Mouse (Mus musculus): ENCODE measurements around the gene Cntnap1.

The Cntnap1 gene

DNA sequence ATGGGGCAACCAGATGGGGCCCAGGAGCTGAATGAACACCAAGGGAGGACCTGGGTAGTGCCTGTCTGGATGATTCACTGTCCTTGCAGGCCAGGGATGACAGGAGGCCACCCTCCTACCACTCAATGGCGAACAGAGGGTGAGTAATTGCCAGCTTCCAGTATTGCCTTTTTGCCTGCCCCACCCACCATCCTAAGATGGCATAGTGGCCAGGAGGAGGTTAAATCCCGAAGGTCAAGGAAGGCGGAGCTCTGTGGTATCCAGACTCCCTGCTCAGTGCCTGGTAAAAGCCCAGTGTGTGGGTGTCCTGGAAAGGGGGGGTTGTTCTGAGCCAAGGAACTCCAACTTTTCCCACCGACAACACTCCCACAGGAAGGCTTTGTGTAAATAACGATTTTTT, 8.0 kb upstream of the Cntnap1 start:
- H3K27me3 ChIP-seq (ENCODE audit: control insufficient read depth, insufficient read depth, low read length, poor library complexity, severe bottlenecking): peaks cover 2% of the 10 kb centered on the region
- H3K36me3 ChIP-seq (ENCODE audit: control insufficient read depth, insufficient read depth, low read length, poor library complexity, severe bottlenecking): no peaks in the 10 kb centered on the region
- no peak for DNase-seq (ENCODE audit: low read depth, low spot score)

DNA sequence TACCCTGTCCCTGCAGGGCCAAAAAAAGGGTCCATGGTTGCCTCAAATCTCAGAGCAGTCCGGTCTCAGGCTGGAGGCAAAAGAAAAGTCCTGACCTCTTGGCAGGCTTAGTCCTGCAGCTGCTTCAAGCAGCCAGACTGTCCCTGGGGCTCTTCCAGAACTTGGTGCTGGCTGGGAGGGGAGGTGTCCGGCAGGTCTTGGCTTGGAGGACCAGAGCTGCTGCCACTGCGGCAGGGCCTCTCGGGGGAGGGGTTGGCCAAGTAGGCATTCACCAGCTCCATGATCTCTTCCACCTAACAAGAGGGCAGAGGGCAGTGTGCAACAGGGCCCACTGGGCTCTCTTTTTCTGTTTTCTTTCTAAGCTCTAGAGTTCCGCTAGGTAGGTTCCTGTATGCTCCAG, 7.6 kb upstream of the Cntnap1 start:
- no peaks in the 10 kb centered on the region for H3K36me3 ChIP-seq (ENCODE audit: control insufficient read depth, insufficient read depth, low read length, poor library complexity, severe bottlenecking)
- peaks cover 2% of the 10 kb centered on the region for H3K27me3 ChIP-seq (ENCODE audit: control insufficient read depth, insufficient read depth, low read length, poor library complexity, severe bottlenecking)
- DNase-seq (ENCODE audit: low read depth, low spot score): no peak

DNA sequence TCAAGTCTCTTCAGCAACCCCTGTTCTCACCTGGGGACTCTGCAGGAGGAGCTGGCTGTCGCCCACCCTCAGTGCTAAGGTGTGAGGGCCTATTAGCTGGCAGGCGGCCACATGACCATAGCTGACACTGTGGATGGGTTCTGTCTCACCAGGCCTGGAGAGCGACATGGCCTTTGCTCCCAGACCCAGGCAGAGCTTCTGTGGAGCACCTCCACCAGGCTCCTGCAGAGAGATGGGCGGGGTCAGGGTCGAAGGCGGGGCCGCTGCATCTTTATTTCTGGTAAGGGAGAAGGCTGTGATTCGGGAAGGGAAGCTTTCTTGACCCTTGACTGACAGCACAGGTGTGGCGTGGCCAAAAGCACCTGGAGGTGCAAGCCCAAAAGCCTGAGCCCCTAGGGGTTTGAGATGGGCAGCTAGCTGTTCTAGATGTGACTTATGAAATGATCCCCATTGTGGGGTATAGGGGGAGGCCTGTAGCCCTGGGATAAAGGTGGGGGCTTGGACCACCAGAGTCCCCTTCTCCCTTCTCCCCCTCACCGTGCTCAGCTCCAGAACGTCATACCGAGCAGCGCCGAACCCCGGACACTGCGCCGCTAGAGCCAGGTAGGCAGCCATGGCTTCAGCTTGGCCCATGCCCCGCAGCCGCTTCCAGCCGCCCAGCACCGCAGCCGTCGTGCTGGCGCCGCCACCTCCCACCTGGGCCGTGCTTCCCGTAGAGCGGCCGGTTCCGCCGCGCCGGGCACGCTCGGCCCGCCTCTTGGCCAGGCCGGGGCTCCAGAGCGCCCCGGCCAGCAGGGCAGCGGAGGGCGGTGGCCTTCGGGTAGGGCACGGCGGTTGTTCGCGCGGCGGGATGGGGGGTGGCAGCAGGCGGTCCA, 6.6 kb upstream of the Cntnap1 start:
- Histone ChIP-seq H3K36me3 (ENCODE audit: control insufficient read depth, insufficient read depth, low read length, poor library complexity, severe bottlenecking) (no peaks in the 10 kb centered on the region), H3K27me3 (ENCODE audit: control insufficient read depth, insufficient read depth, low read length, poor library complexity, severe bottlenecking) (peaks cover 2% of the 10 kb centered on the region)
- DNase-seq (ENCODE audit: low read depth, low spot score): no peak

DNA sequence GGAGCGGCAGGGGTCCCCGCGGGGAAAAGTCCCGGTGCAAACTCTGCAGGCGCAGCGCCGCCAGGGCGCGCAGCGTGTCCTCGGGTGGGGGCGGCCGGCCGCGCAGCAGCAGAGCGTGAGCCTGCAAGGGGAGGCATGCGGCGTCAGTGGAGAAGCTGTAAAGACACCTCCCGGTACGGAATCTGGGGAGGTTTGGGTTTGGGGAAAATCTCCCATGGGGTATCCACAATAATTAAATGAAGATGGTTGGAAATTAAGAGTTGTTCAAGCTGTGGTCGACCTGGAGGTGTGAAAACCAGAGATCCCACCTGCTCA, 6.0 kb upstream of the Cntnap1 start:
- Histone ChIP-seq H3K36me3 (ENCODE audit: control insufficient read depth, insufficient read depth, low read length, poor library complexity, severe bottlenecking) (no peaks in the 10 kb centered on the region), H3K27me3 (ENCODE audit: control insufficient read depth, insufficient read depth, low read length, poor library complexity, severe bottlenecking) (peaks cover 4% of the 10 kb centered on the region)
- no peak for DNase-seq (ENCODE audit: low read depth, low spot score)

DNA sequence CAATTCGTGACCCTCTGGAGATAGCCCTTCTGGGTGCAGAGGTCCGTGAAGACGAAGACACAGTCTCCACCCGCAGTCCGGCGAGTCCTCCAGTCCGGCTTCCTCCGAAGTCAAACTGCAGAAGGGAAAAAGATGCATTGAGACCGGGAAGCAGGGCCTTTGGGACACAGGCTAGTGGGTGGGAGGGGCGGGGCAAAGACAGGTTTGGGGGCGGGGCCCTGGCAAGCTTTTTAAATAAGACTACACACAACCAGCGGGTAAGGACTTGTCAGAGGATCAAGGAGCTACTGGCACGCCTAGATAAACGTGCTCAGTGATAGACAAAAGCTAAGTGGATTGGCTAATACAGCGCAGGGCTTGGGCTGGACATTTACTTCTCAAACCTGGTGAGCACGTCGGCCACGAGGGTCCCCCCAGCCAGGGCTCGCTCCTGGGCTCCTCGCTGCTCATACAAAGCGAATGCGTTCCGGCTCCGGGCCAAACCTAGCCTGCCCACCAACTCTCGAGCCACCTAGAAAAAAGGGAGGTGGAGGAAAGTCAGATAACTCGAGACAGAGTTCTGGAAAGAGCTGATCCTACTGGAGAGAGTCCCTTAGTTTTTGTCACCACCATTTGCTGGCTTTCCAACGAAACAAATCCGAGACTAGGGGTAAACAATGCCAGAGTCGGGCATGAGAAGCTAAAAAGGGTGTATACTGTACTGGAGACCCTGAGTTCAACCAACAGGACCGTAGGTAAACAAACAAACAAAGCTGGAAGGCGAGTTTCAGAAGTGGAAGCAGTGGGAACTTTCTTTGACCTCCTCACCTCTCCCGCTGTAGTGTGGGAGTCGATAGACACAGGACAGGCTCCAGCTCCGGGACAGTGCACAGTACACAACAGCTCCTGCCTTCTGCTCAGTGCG, 5.4 kb upstream of the Cntnap1 start:
- no peaks in the 10 kb centered on the region for H3K36me3 ChIP-seq (ENCODE audit: control insufficient read depth, insufficient read depth, low read length, poor library complexity, severe bottlenecking)
- DNase-seq (ENCODE audit: low read depth, low spot score): peak; percentile 30

DNA sequence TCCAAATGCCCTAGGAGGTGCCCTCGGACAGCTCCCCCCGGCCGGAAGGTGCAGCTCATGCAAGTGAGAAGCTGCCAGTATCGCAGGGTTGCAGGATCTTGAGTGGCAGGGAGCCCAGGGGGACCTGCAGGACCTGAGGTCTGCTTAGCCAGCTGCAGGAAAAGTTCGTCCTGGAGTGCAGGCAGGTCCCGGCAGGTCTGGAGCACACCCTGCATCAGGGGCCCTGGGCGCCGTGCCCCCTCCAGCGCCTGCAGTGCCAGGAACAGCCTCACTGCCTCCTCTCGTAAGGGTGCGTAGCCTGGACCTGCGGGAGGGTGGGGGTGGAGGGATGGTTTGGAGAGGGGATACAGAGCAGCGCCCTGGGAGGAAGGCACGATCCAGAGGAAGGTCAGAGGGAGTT, 4.0 kb upstream of the Cntnap1 start:
- no peaks in the 10 kb centered on the region for H3K36me3 ChIP-seq (ENCODE audit: control insufficient read depth, insufficient read depth, low read length, poor library complexity, severe bottlenecking)
- H3K27me3 ChIP-seq (ENCODE audit: control insufficient read depth, insufficient read depth, low read length, poor library complexity, severe bottlenecking): peaks cover 4% of the 10 kb centered on the region
- no peak for DNase-seq (ENCODE audit: low read depth, low spot score)

More for the DNA sequence above, 5.4 kb upstream of the Cntnap1 start:
- peaks cover 4% of the 10 kb centered on the region for H3K27me3 ChIP-seq (ENCODE audit: control insufficient read depth, insufficient read depth, low read length, poor library complexity, severe bottlenecking)

- no peak for DNase-seq (ENCODE audit: low read depth, low spot score)
- no peaks in the 10 kb centered on the region for H3K36me3 ChIP-seq (ENCODE audit: control insufficient read depth, insufficient read depth, low read length, poor library complexity, severe bottlenecking)
- H3K27me3 ChIP-seq (ENCODE audit: control insufficient read depth, insufficient read depth, low read length, poor library complexity, severe bottlenecking): peaks cover 4% of the 10 kb centered on the region
Measured at GRCm38 (mm10) chr11:101167211-101167962, 2.9 kb upstream of the Cntnap1 start.

- Histone ChIP-seq H3K36me3 (ENCODE audit: control insufficient read depth, insufficient read depth, low read length, poor library complexity, severe bottlenecking) (no peaks in the 10 kb centered on the region), H3K27me3 (ENCODE audit: control insufficient read depth, insufficient read depth, low read length, poor library complexity, severe bottlenecking) (peaks cover 4% of the 10 kb centered on the region)
- no peak for DNase-seq (ENCODE audit: low read depth, low spot score)
Measured at GRCm38 (mm10) chr11:101167963-101168300, 2.4 kb upstream of the Cntnap1 start.

DNA sequence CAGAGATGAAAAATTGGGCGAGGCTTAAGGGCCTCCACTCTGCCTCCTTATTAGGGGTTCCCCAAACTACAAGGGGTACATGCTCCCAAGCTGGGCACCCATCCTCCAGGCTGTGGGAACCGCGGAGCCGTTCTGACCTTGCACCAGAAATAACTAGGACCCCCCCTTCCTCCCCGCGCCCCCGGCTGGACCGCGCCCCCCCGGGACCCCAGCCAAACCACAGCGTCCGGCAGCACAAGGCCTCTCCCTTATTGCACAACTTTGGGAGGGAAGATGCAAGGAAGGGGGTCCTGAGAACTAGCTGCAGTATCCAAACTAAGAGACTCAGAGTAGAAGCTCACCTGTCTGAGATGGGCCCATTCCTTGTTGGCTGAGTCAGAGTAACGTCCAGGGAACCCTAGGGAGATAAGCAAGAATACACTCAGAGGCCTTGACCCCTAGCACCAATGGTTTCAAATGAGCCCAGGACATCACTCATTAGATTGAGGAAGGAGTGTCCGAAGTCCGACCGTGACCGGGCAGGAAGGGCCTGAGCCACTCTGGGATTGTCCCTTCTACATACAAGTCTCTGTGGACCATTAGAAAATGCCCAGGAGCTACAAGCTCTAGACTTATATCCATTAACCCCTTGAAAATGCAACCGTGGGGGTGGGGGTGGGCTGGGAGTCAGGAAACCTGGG, 1.9 kb upstream of the Cntnap1 start:
- no peaks in the 10 kb centered on the region for H3K36me3 ChIP-seq (ENCODE audit: control insufficient read depth, insufficient read depth, low read length, poor library complexity, severe bottlenecking)
- no peak for DNase-seq (ENCODE audit: low read depth, low spot score)
- H3K27me3 ChIP-seq (ENCODE audit: control insufficient read depth, insufficient read depth, low read length, poor library complexity, severe bottlenecking): peaks cover 4% of the 10 kb centered on the region

- Histone ChIP-seq H3K27me3 (ENCODE audit: control insufficient read depth, insufficient read depth, low read length, poor library complexity, severe bottlenecking) (peaks cover 2% of the 10 kb centered on the region), H3K36me3 (ENCODE audit: control insufficient read depth, insufficient read depth, low read length, poor library complexity, severe bottlenecking) (no peaks in the 10 kb centered on the region)
- no peak for DNase-seq (ENCODE audit: low read depth, low spot score)
Measured at GRCm38 (mm10) chr11:101169301-101170107, 819 bp upstream of the Cntnap1 start.

DNA sequence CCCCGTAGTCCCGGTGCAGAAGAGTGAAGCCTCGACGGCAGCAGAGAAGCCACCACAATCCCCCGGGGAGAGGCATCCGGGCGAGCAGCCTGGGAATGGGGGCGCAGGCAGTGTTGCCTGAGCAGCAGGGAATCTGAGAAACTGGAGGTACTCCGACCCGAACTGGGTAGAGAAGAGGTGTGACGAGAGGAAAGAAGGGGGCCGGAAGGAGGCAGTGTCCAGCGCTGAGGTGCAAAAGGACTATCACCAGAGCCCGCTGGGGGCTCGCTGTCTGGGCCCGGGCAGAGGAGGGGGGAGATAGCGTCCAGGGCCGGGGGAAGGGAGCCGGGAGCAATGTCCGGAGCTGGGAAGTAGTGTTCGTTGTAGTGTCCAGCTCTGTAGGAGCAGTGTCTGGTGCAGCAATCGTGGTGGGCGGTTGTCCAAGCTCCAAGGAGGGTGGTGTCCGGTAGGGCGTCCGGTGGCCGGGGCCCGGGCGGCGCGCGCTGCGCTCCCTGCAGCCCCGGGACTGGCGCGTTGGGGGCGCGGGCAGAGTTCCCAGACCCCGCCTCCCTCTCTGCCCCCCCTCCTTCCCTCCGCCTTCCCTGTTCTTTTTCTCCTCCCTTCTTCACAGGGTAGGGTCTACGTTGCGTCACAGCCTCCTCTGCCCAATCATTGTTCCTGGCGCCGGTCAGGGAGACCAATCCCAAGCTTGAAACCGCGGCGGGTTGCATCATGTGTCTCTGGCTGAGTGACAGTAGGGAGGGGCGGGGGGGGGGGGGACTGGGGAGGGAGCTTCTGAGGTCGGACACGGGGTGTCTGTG, 688 bp downstream of the Cntnap1 start, which contains the start of gene Plekhh3:
Gene Plekhh3, minus strand, starts transcription at position 541 of the 800 bp plus-strand sequence.
- DNase-seq (ENCODE audit: low read depth, low spot score): peak; percentile 83
- H3K27me3 ChIP-seq (ENCODE audit: control insufficient read depth, insufficient read depth, low read length, poor library complexity, severe bottlenecking): peaks cover 3% of the 10 kb centered on the region
- H3K36me3 ChIP-seq (ENCODE audit: control insufficient read depth, insufficient read depth, low read length, poor library complexity, severe bottlenecking): no peaks in the 10 kb centered on the region

- Histone ChIP-seq H3K36me3 (ENCODE audit: control insufficient read depth, insufficient read depth, low read length, poor library complexity, severe bottlenecking) (no peaks in the 10 kb centered on the region), H3K27me3 (ENCODE audit: control insufficient read depth, insufficient read depth, low read length, poor library complexity, severe bottlenecking) (peaks cover 3% of the 10 kb centered on the region)
- DNase-seq (ENCODE audit: low read depth, low spot score): peak; percentile 46
Measured at GRCm38 (mm10) chr11:101171721-101172433, 1.6 kb downstream of the Cntnap1 start.
